Mouse (Mus musculus): ENCODE measurements around the gene Dscam. TPM values are rescaled to one million over a fixed set of nuclear protein-coding genes. Genes with fewer than 3 reads are reported as not detected.

Dscam gene
- polyA plus RNA-seq, 1 experiment, result not detected

DNA sequence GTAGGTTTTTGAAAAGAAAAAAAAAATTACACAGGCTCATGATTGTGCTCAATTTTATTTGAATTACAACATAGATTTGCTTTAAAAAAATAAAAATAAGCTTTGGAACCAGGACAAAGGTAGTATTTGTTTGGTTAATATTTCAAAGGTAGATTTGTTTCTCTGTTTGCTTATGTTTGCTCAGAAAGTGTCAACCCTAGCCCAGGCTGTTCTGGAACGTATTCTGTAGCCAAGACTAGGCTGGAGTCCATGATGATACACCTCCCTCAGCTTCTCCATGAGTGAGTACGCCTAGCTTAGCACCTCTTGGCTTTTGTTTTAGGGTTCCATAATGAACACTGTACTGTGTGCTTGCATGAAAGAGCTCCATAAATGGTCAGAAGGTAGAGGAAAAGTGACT, 183.2 kb downstream of the Dscam start:
- TF ChIP-seq POLR2A (IDR thresholded peaks at IDR 0.05; ENCODE audit: borderline replicate concordance, low read depth, low read length) (no peak), CTCF (IDR thresholded peaks at IDR 0.05; ENCODE audit: low read depth, low read length) (no peak)
- Histone ChIP-seq H3K27ac (ENCODE audit: insufficient read depth, low read depth, low read length) (no peak overlapping the region), H3K4me3 (ENCODE audit: insufficient read depth, low read length) (no peak overlapping the region), H3K4me1 (ENCODE audit: control insufficient read depth, insufficient read depth, low read length) (no peaks in the 10 kb centered on the region)

DNA sequence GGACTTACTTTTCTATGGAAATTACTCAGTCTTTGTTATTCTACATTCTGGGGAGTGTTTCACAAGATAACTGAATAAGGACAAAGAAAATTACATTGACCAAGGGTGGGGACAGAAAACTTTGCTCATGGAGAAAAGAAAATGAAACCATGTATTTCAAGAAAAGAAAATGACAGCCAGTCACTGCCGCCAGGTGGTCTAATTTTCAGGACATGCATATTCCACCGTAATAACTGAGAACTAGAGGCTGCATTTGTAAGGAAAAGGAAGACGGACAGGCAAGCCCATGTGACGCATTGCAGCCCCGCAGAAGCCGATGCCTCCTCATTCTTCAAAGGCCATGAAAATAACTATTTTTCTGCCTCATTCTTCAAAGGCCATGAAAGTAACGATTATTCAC, 197.3 kb downstream of the Dscam start:
- no peak overlapping the region for H3K4me3 ChIP-seq (ENCODE audit: insufficient read depth, low read length)
- H3K27ac ChIP-seq (ENCODE audit: insufficient read depth, low read depth, low read length), result no peak overlapping the region
- H3K4me1 ChIP-seq (ENCODE audit: control insufficient read depth, insufficient read depth, low read length), result peaks cover 14% of the 10 kb centered on the region
- TF ChIP-seq CTCF (IDR thresholded peaks at IDR 0.05; ENCODE audit: low read depth, low read length), result no peak
- no peak for TF ChIP-seq POLR2A (IDR thresholded peaks at IDR 0.05; ENCODE audit: borderline replicate concordance, low read depth, low read length)

DNA sequence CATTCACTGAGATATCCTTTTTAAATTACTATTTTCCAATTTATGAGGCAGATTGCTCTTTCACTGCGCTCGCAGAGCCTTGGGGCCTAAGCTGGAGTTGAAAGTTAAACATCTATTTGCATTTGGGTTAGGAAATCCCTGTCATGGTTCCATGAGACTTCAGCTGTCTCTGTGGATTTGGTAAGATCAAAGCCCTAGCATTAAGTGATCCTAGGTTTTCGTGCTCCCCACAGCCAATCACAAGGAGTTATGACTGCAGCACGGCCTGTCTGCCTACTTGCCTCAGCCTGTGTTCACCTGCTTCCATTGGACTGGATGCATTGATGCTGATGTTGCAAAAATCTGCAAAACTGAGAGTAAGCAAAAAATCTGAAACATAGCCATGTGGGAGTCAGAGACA, 198.8 kb downstream of the Dscam start:
- Histone ChIP-seq H3K27ac (ENCODE audit: insufficient read depth, low read depth, low read length) (no peak overlapping the region), H3K4me1 (ENCODE audit: control insufficient read depth, insufficient read depth, low read length) (peaks cover 14% of the 10 kb centered on the region), H3K4me3 (ENCODE audit: insufficient read depth, low read length) (no peak overlapping the region)
- TF ChIP-seq POLR2A (IDR thresholded peaks at IDR 0.05; ENCODE audit: borderline replicate concordance, low read depth, low read length) (no peak), CTCF (IDR thresholded peaks at IDR 0.05; ENCODE audit: low read depth, low read length) (no peak)

DNA sequence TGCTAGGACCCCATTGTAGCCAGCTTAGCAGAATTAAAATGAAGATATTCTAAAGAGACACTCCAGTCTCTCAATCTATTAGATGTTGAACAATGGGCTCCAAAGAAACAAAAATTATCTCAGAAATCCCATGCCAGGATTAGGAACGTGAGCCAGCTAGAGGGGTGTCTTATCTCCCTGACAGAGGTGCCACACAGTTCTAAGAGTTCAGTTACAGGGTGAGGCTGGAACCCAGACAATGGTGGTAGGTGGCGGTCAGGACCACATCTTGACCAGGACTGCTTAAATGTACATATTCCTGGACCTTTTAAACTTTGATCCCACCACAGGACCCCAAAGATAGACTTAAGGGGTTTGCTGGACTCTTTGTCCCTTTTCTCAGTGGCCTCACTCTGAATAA, 200.1 kb downstream of the Dscam start:
- TF ChIP-seq POLR2A (IDR thresholded peaks at IDR 0.05; ENCODE audit: borderline replicate concordance, low read depth, low read length), result no peak
- no peak for TF ChIP-seq CTCF (IDR thresholded peaks at IDR 0.05; ENCODE audit: low read depth, low read length)
- H3K4me3 ChIP-seq (ENCODE audit: insufficient read depth, low read length), result no peak overlapping the region
- no peak overlapping the region for H3K27ac ChIP-seq (ENCODE audit: insufficient read depth, low read depth, low read length)
- peaks cover 14% of the 10 kb centered on the region for H3K4me1 ChIP-seq (ENCODE audit: control insufficient read depth, insufficient read depth, low read length)

DNA sequence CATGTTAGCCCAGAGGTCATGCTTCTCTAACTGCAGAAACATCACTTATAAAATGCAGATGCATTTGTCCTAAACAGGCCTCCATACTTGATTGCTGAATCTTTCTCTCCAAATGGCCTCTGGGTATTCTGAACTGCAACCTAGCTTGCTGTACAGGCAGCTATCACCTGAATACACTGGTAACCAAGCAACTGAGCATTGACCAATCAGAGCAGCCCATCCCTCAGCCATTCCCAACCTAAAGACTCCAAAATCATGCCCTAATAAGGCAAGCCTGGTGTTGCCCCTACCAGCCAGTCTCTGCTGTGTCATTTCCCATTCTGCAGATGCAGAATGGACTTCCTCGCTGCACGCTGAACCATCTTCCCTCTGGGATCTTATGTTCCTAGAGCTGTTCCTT, 200.9 kb downstream of the Dscam start:
- H3K27ac ChIP-seq (ENCODE audit: insufficient read depth, low read depth, low read length), result no peak overlapping the region
- H3K4me1 ChIP-seq (ENCODE audit: control insufficient read depth, insufficient read depth, low read length), result peaks cover 14% of the 10 kb centered on the region
- H3K4me3 ChIP-seq (ENCODE audit: insufficient read depth, low read length), result no peak overlapping the region
- no peak for TF ChIP-seq CTCF (IDR thresholded peaks at IDR 0.05; ENCODE audit: low read depth, low read length)
- TF ChIP-seq POLR2A (IDR thresholded peaks at IDR 0.05; ENCODE audit: borderline replicate concordance, low read depth, low read length), result no peak

DNA sequence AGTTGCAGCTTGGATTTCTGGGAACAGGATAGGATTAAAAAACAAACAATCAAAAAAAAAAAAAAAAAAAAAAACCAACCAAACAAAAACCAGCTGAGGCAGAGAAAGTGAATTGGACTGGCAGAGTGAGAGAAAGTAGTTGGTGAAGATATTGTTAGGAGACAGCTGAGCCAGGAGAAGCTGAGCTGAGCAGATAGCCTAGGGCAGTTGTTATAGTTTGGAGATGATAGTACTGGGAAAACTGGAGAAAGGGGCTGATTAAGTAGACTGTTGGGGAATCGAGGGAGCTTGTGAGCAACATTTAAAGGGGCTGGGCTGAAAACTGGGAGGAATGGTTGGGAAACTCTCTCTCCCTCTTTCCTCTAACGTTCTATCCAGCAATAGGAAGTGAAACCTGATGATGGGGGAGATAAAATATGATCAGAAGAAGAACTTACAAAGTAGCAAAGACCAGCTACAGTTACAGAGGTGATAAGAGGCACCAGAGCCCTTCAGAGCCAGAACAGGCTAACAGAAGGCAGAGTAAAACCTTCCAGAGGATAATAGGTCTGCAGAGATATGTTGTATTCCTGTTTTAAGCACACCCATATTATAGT, 201.6 kb downstream of the Dscam start:
- TF ChIP-seq POLR2A (IDR thresholded peaks at IDR 0.05; ENCODE audit: borderline replicate concordance, low read depth, low read length) (no peak), CTCF (IDR thresholded peaks at IDR 0.05; ENCODE audit: low read depth, low read length) (no peak)
- H3K4me3 ChIP-seq (ENCODE audit: insufficient read depth, low read length), result no peak overlapping the region
- no peak overlapping the region for H3K27ac ChIP-seq (ENCODE audit: insufficient read depth, low read depth, low read length)
- peaks cover 14% of the 10 kb centered on the region for H3K4me1 ChIP-seq (ENCODE audit: control insufficient read depth, insufficient read depth, low read length)

DNA sequence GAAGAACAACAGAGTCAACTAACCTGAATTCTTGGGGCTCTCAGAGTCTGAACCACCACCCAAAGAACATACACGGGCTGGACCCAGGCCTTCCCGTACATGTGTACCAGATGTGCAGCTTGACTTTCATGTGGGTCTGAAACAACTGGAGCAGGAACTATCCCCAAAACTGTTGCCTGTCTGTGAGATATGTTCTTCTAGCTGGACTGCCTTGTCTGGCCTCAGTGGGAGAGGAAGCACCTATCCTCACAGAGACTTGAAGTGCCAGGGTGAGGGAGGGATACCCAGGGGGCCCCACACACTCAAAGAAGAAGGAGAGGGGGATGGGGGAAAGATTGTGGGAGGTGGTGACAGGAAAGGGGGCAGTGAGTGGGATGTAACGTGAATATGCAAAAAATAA, 210.9 kb downstream of the Dscam start:
- Histone ChIP-seq H3K4me3 (ENCODE audit: insufficient read depth, low read length) (no peak overlapping the region), H3K4me1 (ENCODE audit: control insufficient read depth, insufficient read depth, low read length) (peaks cover 3% of the 10 kb centered on the region; the same call in 1 of the 2 replicates), H3K27ac (ENCODE audit: insufficient read depth, low read depth, low read length) (no peak overlapping the region)
- TF ChIP-seq CTCF (IDR thresholded peaks at IDR 0.05; ENCODE audit: low read depth, low read length), result no peak
- TF ChIP-seq POLR2A (IDR thresholded peaks at IDR 0.05; ENCODE audit: borderline replicate concordance, low read depth, low read length), result no peak

DNA sequence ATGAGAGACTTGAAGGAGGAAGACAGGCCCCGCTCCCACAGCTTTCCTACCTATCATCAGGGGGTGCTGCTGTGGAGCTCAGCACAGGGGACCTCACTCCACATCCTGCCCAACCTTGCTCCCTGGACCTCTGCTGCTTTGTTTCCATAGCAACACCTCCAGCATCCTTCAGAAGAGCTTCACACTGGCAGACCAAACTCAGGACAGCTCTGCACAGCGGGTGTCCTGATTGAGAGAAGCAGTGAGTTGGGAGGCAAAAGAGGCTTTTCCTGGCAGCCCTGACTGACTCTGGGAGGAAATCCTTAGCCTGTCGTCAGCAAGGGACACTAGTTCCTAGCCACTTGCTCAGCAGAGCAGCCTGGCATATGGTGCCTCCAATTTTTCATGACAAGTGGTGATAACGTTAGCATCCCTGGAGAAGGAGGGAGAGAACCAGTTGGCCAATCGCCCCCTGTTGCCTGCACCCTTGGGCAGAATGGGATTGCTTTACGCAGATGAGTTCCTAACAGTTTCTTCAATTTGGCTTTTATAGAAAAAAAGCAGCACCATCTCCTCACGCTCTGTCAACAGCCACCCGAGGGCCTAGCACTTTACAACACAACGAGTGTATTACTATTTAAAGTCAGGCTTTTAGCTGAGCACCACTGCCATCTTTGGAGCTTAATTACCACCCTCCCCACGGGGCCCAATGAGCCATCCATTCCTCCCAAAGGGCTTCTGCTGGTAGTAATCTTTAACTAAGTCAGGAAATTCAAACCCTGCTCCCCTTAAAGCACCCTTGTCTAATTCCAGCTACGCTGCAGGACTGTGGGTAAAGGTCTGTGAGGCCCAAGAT, 224.9 kb downstream of the Dscam start:
- TF ChIP-seq POLR2A (IDR thresholded peaks at IDR 0.05; ENCODE audit: borderline replicate concordance, low read depth, low read length), result no peak
- no peak for TF ChIP-seq CTCF (IDR thresholded peaks at IDR 0.05; ENCODE audit: low read depth, low read length)
- no peak overlapping the region for H3K27ac ChIP-seq (ENCODE audit: insufficient read depth, low read depth, low read length)
- H3K4me3 ChIP-seq (ENCODE audit: insufficient read depth, low read length), result no peak overlapping the region
- H3K4me1 ChIP-seq (ENCODE audit: control insufficient read depth, insufficient read depth, low read length), result no peaks in the 10 kb centered on the region

DNA sequence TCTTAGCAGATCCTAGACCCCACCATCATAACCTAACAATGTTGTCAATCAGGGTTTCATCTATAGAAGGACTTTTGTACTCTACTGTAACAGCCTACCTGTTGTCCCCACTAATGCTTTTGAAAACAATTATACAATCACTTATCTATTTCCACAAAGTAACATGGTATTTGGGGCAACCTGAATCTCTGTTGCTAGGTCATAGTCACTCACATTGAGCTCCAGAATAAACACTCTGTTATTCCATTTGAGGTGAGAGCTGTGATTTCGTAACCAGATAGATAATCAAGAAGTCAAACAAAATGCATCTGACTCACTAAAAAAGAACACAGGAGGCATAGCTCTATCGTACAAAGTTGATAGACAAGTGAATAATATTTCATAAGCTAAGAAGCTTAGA, 226.9 kb downstream of the Dscam start:
- Histone ChIP-seq H3K4me1 (ENCODE audit: control insufficient read depth, insufficient read depth, low read length) (no peaks in the 10 kb centered on the region), H3K4me3 (ENCODE audit: insufficient read depth, low read length) (no peak overlapping the region), H3K27ac (ENCODE audit: insufficient read depth, low read depth, low read length) (no peak overlapping the region)
- TF ChIP-seq CTCF (IDR thresholded peaks at IDR 0.05; ENCODE audit: low read depth, low read length), result no peak
- TF ChIP-seq POLR2A (IDR thresholded peaks at IDR 0.05; ENCODE audit: borderline replicate concordance, low read depth, low read length), result no peak

DNA sequence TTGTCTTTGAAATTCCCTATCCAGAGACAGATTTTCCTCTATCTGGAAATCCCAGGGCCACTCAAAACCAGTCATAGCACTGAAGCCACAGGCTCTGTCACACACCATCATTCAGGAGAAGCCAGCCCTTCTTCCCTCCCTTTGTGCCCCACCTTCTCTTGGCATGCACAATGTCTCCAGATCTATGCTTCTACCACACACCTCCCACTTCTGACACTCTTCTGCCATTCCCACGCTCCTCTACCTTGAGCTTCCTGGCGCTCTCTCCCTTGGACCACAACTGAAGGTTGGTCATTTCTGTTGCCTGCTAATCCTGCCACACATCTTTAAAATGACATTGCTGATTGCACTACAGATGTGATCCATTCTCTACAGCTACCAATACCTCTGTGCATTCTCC, 235.8 kb downstream of the Dscam start:
- H3K27ac ChIP-seq (ENCODE audit: insufficient read depth, low read depth, low read length), result no peak overlapping the region
- no peak overlapping the region for H3K4me3 ChIP-seq (ENCODE audit: insufficient read depth, low read length)
- TF ChIP-seq POLR2A (IDR thresholded peaks at IDR 0.05; ENCODE audit: borderline replicate concordance, low read depth, low read length), result no peak
- no peak for TF ChIP-seq CTCF (IDR thresholded peaks at IDR 0.05; ENCODE audit: low read depth, low read length)
- H3K4me1 ChIP-seq (ENCODE audit: control insufficient read depth, insufficient read depth, low read length), result 0 out of 2 replicates have a peak, but pooled peaks cover 2% of the 10 kb centered on the region
